Mouse (Mus musculus) stomach, embryonic 16.5 days (tissue): ENCODE measurements around the gene Serpina3g. TPM values are rescaled to one million over a fixed set of nuclear protein-coding genes. Genes with fewer than 3 reads are reported as not detected.

Experiments
- ATAC-seq: fragments of 200-750 bp; cut with Nextera tagmentation; 2 replicates; pipeline ENCODE4 v1.8.0; 2017; ENCODE audit warnings: moderate number of reproducible peaks, moderate TSS enrichment; ENCODE audit not compliant: insufficient read depth, low FRiP score
- H3K27ac ChIP-seq: fragments of 300-500 bp; sonication (generic); 2 replicates; pipeline ENCODE4 v1.5.1; 2014; ENCODE audit warnings: low read length
- H3K27me3 ChIP-seq: fragments of 300-500 bp; sonication (generic); 2 replicates; pipeline ENCODE4 v1.6.1; 2014; ENCODE audit warnings: low read length, control low read depth, mixed read lengths; ENCODE audit not compliant: control insufficient read depth, insufficient read depth
- H3K36me3 ChIP-seq: fragments of 300-500 bp; sonication (generic); 2 replicates; pipeline ENCODE4 v1.6.1; 2014; ENCODE audit warnings: low read length; ENCODE audit not compliant: control insufficient read depth, insufficient read depth
- H3K4me1 ChIP-seq: fragments of 300-500 bp; sonication (generic); 2 replicates; pipeline ENCODE4 v1.6.1; 2014; ENCODE audit warnings: low read length, control low read depth, mixed read lengths; ENCODE audit not compliant: control insufficient read depth, insufficient read depth
- H3K4me2 ChIP-seq: fragments of 300-500 bp; sonication (generic); 2 replicates; pipeline ENCODE4 v1.6.1; 2014; ENCODE audit warnings: low read depth, low read length, mixed read lengths
- H3K4me3 ChIP-seq: fragments of 300-500 bp; sonication (generic); replicated peaks from 2 replicates; pipeline ENCODE4 v1.5.1; 2014; ENCODE audit warnings: mild to moderate bottlenecking, low read length
- H3K9ac ChIP-seq: fragments of 300-500 bp; sonication (generic); 2 replicates; pipeline ENCODE4 v1.6.1; 2014; ENCODE audit warnings: low read length
- H3K9me3 ChIP-seq: fragments of 300-500 bp; sonication (generic); replicated peaks from 2 replicates; pipeline ENCODE4 v1.6.1; 2016; ENCODE audit warnings: low read length, control low read depth; ENCODE audit not compliant: control insufficient read depth
- WGBS: fragments of 180-500 bp; shearing (Covaris S2); extraction: QIAGEN DNeasy Blood & Tissue Kit; methylation state at CpG from one replicate; pipeline ENCODE4 v1.1.7; 2014; 5-methylcytosine and 5-hydroxymethylcytosine counted together
- polyA plus RNA-seq: library from polyadenylated mRNA; unstranded; fragments of >200 nt; fragmentation: Nextera tagmentation; extraction: Ambion mirVana; gene quantifications from 2 replicates; pipeline ENCODE4 v1.2.1, GENCODE M21; 2015

Gene Serpina3g
- polyA plus RNA-seq, 1 experiment from 2014 or later, result 2.0 TPM

DNA sequence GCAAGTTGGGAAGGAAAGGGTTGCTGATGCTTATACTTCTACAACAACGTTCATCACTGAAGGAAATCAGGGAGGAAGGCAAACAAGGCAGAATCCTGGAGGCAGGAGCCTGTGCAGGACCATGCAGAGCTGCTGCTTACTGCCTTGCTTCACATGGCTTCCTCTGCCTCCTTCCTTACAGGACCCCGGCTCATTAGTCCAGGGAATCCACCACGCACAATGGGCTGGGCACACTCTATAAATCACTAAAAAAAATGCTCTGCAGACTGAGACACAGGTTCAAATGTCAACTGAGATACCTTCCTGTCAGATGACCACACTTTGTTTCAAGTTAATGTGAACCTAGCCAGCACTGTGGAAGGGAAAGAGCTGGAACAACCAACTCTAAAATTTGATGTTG, 25.0 kb downstream of the Serpina3g start:
- no peak overlapping the region for H3K4me2 ChIP-seq
- no peaks in the 10 kb centered on the region for H3K4me1 ChIP-seq
- WGBS, result 47% methylated on average over 3 of the region's 3 CpGs
- no peaks in the 10 kb centered on the region for H3K27me3 ChIP-seq
- H3K9me3 ChIP-seq, result no peaks in the 10 kb centered on the region
- H3K9ac ChIP-seq, result no peak overlapping the region
- H3K4me3 ChIP-seq, result no peak overlapping the region
- H3K36me3 ChIP-seq, result no peaks in the 10 kb centered on the region
- no peak for ATAC-seq
- no peak overlapping the region for H3K27ac ChIP-seq

DNA sequence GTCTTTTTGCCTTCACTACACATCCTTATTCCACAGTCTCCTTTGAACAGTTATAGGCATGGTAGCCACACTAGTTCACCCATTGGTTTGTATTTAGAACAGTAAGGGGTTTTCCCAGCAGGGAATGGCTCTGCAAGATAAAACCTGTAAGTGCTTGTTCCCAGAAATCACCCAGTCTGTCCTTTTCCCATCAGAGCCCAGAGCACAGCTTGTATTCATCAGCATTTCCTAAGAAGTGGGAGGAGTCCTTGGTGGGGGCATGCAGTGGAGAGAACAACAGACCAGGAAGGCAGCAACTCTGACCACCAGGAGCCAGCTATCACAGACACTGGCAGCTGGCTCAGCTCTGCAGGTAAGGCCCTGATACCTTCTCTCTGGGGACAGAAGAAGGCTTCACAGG, 26.8 kb downstream of the Serpina3g start, which contains the start of gene Serpina3i:
TSS of gene Serpina3i (plus strand) at position 260 of the 400 bp plus-strand sequence.
- H3K9ac ChIP-seq, result no peak within 1 kb of the TSS
- H3K4me2 ChIP-seq, result no peak within 1 kb of the TSS
- no peaks in the 10 kb centered on the region for H3K9me3 ChIP-seq
- H3K27me3 ChIP-seq, result no peaks in the 10 kb centered on the region
- no peak within 1 kb of the TSS for H3K4me3 ChIP-seq
- no peak within 1 kb of the TSS for H3K27ac ChIP-seq
- H3K36me3 ChIP-seq, result no peaks in the 10 kb centered on the region
- no peaks in the 10 kb centered on the region for H3K4me1 ChIP-seq
- ATAC-seq, result no peak

GRCm38 (mm10) chr12:104266374-104266773, 30.3 kb downstream of the Serpina3g start:
- Histone ChIP-seq H3K4me1 (no peaks in the 10 kb centered on the region), H3K9ac (no peak overlapping the region), H3K4me2 (no peak overlapping the region), H3K9me3 (no peaks in the 10 kb centered on the region), H3K27me3 (no peaks in the 10 kb centered on the region), H3K36me3 (no peaks in the 10 kb centered on the region), H3K27ac (no peak overlapping the region), H3K4me3 (no peak overlapping the region)
- ATAC-seq, result no peak
- 79% methylated on average over 3 of the region's 3 CpGs for WGBS

DNA sequence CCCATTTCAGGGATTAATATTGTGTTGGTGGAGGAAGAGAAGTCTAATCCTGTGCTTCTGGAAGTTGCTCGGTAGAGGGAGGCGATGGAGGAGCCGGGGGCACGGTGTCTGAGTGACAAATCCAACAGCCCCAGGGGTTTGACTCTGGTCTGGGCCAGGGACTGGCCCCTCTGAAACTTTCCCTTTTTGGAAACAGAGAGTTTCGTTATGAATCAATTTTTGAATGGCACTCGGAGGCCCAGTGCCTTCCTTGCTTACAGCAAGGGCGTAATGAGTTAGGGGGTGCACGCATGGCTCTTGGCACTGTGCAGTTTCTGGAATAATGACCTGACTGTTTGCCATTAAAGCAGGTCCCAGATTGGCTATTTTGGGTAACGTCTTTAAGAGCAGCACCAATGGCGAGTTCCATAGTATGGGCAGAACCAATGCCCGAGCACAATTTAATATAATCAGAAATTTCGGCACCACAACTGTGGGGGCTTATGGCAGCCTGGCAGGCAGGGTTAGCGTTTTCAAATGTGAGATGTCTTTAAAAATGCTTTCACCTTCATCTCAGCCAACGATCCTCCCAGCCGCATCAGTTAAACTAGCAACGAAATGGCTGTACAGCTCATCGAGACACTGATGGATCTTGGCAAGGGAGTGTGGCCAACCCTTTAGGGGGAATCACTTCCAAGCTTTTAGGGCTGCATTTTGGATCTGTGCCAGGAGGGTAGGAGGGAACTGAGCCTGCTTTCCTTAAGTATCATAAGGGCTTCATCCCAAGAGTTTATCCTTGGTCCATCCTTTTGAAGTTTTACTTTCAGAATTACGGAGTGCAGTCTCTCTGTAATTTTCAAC, 42.4 kb downstream of the Serpina3g start:
- Histone ChIP-seq H3K27ac (no peak overlapping the region), H3K4me1 (no peaks in the 10 kb centered on the region), H3K4me3 (no peak overlapping the region), H3K9me3 (no peaks in the 10 kb centered on the region), H3K27me3 (no peaks in the 10 kb centered on the region), H3K9ac (no peak overlapping the region), H3K36me3 (no peaks in the 10 kb centered on the region), H3K4me2 (no peak overlapping the region)
- WGBS, result 77% methylated on average over 18 of the region's 18 CpGs
- ATAC-seq, result no peak; the same call in 1 of the 2 replicates

GRCm38 (mm10) chr12:104279056-104279435, 43.0 kb downstream of the Serpina3g start:
- no peak overlapping the region for H3K27ac ChIP-seq
- H3K4me1 ChIP-seq, result no peaks in the 10 kb centered on the region
- H3K4me3 ChIP-seq, result no peak overlapping the region
- H3K36me3 ChIP-seq, result no peaks in the 10 kb centered on the region
- H3K9ac ChIP-seq, result no peak overlapping the region
- 13% methylated on average over 3 of the region's 3 CpGs for WGBS
- H3K27me3 ChIP-seq, result no peaks in the 10 kb centered on the region
- no peaks in the 10 kb centered on the region for H3K9me3 ChIP-seq
- H3K4me2 ChIP-seq, result no peak overlapping the region
- ATAC-seq, result no peak

GRCm38 (mm10) chr12:104283380-104283779, 47.3 kb downstream of the Serpina3g start:
- ATAC-seq, result no peak
- H3K9me3 ChIP-seq, result no peaks in the 10 kb centered on the region
- H3K4me1 ChIP-seq, result no peaks in the 10 kb centered on the region
- no peaks in the 10 kb centered on the region for H3K27me3 ChIP-seq
- WGBS, result 87% methylated on average over 11 of the region's 11 CpGs
- no peak overlapping the region for H3K9ac ChIP-seq
- no peak overlapping the region for H3K4me2 ChIP-seq
- no peaks in the 10 kb centered on the region for H3K36me3 ChIP-seq
- no peak overlapping the region for H3K4me3 ChIP-seq
- H3K27ac ChIP-seq, result no peak overlapping the region

GRCm38 (mm10) chr12:104288336-104288735, 52.3 kb downstream of the Serpina3g start:
- H3K27me3 ChIP-seq, result no peaks in the 10 kb centered on the region
- no peak for ATAC-seq
- no peaks in the 10 kb centered on the region for H3K9me3 ChIP-seq

GRCm38 (mm10) chr12:104289872-104290271, 53.8 kb downstream of the Serpina3g start:
- 36% methylated on average over 4 of the region's 4 CpGs for WGBS
- ATAC-seq, result no peak
- no peaks in the 10 kb centered on the region for H3K36me3 ChIP-seq
- no peak overlapping the region for H3K27ac ChIP-seq
- H3K4me3 ChIP-seq, result no peak overlapping the region
- no peak overlapping the region for H3K9ac ChIP-seq
- no peaks in the 10 kb centered on the region for H3K4me1 ChIP-seq
- H3K4me2 ChIP-seq, result no peak overlapping the region
- no peaks in the 10 kb centered on the region for H3K9me3 ChIP-seq
- H3K27me3 ChIP-seq, result no peaks in the 10 kb centered on the region

More at GRCm38 (mm10) chr12:104288336-104288735, 52.3 kb downstream of the Serpina3g start:
- H3K4me1 ChIP-seq, result no peaks in the 10 kb centered on the region
- H3K4me2 ChIP-seq, result no peak overlapping the region
- no peak overlapping the region for H3K27ac ChIP-seq
- H3K4me3 ChIP-seq, result no peak overlapping the region
- no peak overlapping the region for H3K9ac ChIP-seq
- no peaks in the 10 kb centered on the region for H3K36me3 ChIP-seq
